Mouse (Mus musculus) hindbrain, embryonic 11.5 days (tissue): Measurements from ENCODE around the gene Best3. TPM values are rescaled to one million over a fixed set of nuclear protein-coding genes. Genes with fewer than 3 reads are reported as not detected.

Experiments
- ATAC-seq: fragments of 200-750 bp; cut with Nextera tagmentation; 2 replicates; pipeline ENCODE4 v1.8.0; 2017; ENCODE audit warnings: mild to moderate bottlenecking, moderate TSS enrichment, moderate library complexity; ENCODE audit not compliant: low FRiP score
- DNase-seq: peaks from one replicate; pipeline ENCODE4 v3.0.0-alpha.2; 2015; ENCODE audit warnings: low spot score
- H3K27ac ChIP-seq: fragments of 300-500 bp; sonication (generic); 2 replicates; pipeline ENCODE4 v1.5.1; 2014; ENCODE audit warnings: mild to moderate bottlenecking, low read depth, low read length
- H3K27me3 ChIP-seq: fragments of 300-500 bp; sonication (generic); 2 replicates; pipeline ENCODE4 v1.6.1; 2014; ENCODE audit warnings: mild to moderate bottlenecking, low read length, moderate library complexity, mixed read lengths; ENCODE audit not compliant: control insufficient read depth, insufficient read depth
- H3K36me3 ChIP-seq: fragments of 300-500 bp; sonication (generic); 2 replicates; pipeline ENCODE4 v1.6.1; 2014; ENCODE audit warnings: mild to moderate bottlenecking, low read length, moderate library complexity, mixed read lengths; ENCODE audit not compliant: control insufficient read depth, insufficient read depth
- H3K4me1 ChIP-seq: fragments of 300-500 bp; sonication (generic); replicated peaks from 2 replicates; pipeline ENCODE4 v1.6.1; 2014; ENCODE audit warnings: low read length, mixed read lengths; ENCODE audit not compliant: control insufficient read depth, insufficient read depth
- H3K4me2 ChIP-seq: fragments of 300-500 bp; sonication (generic); replicated peaks from 2 replicates; pipeline ENCODE4 v1.6.1; 2014; ENCODE audit warnings: mild to moderate bottlenecking, low read depth, low read length
- H3K4me3 ChIP-seq: fragments of 300-500 bp; sonication (generic); 2 replicates; pipeline ENCODE4 v1.5.1; 2014; ENCODE audit warnings: low read depth, low read length
- H3K9ac ChIP-seq: fragments of 300-500 bp; sonication (generic); 2 replicates; pipeline ENCODE4 v1.6.1; 2014; ENCODE audit warnings: low read depth, low read length
- H3K9me3 ChIP-seq: fragments of 300-500 bp; sonication (generic); 2 replicates; pipeline ENCODE4 v1.6.1; 2016; ENCODE audit warnings: low read length; ENCODE audit not compliant: control insufficient read depth
- WGBS: fragments of 180-500 bp; shearing (Covaris S2); extraction: QIAGEN DNeasy Blood & Tissue Kit; methylation state at CpG from one replicate; pipeline ENCODE4 v1.1.7; 2014; 5-methylcytosine and 5-hydroxymethylcytosine counted together
- polyA plus RNA-seq: library from polyadenylated mRNA; unstranded; fragments of >200 nt; fragmentation: Nextera tagmentation; extraction: Ambion mirVana; gene quantifications from 2 replicates; pipeline ENCODE4 v1.2.1, GENCODE M21; 2014

Gene Best3
- polyA plus RNA-seq, 1 experiment from 2014 or later: 0.20 TPM

DNA sequence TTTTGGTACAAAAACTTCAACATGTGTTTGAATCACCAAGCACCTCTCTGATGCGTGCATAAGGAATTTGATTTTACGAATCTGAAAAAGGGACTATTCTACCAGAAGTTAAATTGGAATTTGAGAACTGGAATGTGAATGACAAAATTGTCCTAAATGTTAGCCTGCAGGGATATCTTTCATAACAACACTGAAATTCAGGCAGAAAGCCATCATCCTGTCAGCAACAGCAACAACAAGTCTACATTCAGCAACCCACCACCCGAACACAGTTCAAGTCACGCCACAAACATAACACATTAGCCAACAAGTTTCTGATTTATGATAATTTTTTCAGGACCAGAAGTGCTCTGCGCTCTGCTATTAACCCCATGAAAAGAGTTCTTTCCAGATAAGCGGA lies 30.9 kb upstream of the Best3 start:
- no peak for ATAC-seq
- 97% methylated on average over 6 of the region's 6 CpGs for WGBS
- DNase-seq: no peak

DNA sequence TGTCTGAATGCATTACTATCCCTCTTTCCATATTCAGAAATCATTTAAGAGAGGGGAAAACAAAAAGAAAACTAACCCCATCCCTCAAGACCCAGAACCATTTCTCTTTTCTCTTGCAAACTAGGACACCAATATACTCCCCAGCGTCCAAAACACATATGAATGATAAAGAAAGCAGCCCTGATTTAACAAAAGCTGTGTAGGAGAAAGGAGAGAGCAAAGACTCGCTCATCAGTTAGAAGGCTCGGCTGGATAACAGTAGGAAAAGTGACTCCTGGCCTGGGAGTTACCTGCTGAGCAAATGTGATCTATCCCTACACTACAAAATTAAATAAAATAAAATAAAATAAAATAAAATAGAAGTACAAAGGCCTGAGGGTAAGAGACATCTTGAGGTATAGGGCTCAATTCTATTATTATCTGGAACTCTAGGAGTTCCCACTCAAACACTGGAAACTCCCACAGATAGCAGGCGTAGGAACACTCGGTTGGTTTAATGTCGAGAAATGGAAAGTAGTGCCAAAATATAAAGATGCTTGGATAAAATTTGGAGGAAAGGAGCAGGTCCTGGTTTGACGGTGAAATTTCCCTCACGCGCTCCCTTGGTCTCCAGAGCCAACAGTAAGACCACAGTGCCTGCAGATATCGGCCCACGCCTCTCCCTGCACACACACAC lies 29.5 kb upstream of the Best3 start:
- 90% methylated on average over 11 of the region's 11 CpGs for WGBS
- Histone ChIP-seq H3K4me3 (no peak overlapping the region), H3K4me2 (no peak overlapping the region), H3K4me1 (no peaks in the 10 kb centered on the region), H3K27me3 (no peaks in the 10 kb centered on the region), H3K9me3 (no peaks in the 10 kb centered on the region), H3K27ac (no peak overlapping the region), H3K36me3 (no peaks in the 10 kb centered on the region), H3K9ac (no peak overlapping the region)
- ATAC-seq (no peak), DNase-seq (no peak)

More for the DNA sequence above, 30.9 kb upstream of the Best3 start:
- no peak overlapping the region for H3K4me3 ChIP-seq
- no peaks in the 10 kb centered on the region for H3K36me3 ChIP-seq
- no peak overlapping the region for H3K4me2 ChIP-seq
- H3K27me3 ChIP-seq: no peaks in the 10 kb centered on the region
- no peak overlapping the region for H3K27ac ChIP-seq
- no peaks in the 10 kb centered on the region for H3K9me3 ChIP-seq
- no peak overlapping the region for H3K9ac ChIP-seq
- no peaks in the 10 kb centered on the region for H3K4me1 ChIP-seq

GRCm38 (mm10) chr10:116957867-116958551 lies 28.1 kb upstream of the Best3 start:
- Histone ChIP-seq H3K36me3 (no peaks in the 10 kb centered on the region), H3K4me2 (no peak overlapping the region), H3K27ac (no peak overlapping the region), H3K9ac (no peak overlapping the region), H3K27me3 (no peaks in the 10 kb centered on the region), H3K4me1 (no peaks in the 10 kb centered on the region), H3K4me3 (no peak overlapping the region), H3K9me3 (no peaks in the 10 kb centered on the region)
- DNase-seq (no peak), ATAC-seq (no peak)
- 71% methylated on average over 5 of the region's 5 CpGs for WGBS

DNA sequence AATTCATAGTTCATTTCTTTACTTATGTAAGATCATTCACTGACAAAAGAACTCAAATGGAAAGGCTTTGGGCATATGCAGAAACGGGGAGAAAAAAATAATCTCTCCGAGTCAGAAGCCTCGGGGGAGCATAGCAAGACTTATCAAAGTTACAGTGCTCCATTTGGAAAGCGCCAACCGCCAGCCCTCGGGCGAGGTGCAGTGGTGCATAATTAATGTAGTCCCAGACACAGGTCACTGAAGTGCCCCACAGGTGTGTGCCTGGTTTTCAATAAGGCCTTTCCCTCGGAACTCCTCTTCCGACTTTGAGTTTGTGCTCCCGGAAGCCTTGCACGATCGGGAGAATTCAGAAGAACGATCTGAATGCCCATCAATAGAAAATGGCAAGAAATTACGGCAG lies 24.0 kb upstream of the Best3 start:
- Histone ChIP-seq H3K4me3 (no peak overlapping the region), H3K27ac (no peak overlapping the region), H3K36me3 (no peaks in the 10 kb centered on the region), H3K9ac (no peak overlapping the region), H3K9me3 (no peaks in the 10 kb centered on the region), H3K4me1 (no peaks in the 10 kb centered on the region), H3K27me3 (no peaks in the 10 kb centered on the region), H3K4me2 (no peak overlapping the region)
- ATAC-seq: no peak
- DNase-seq: no peak
- WGBS: 84% methylated on average over 14 of the region's 14 CpGs

DNA sequence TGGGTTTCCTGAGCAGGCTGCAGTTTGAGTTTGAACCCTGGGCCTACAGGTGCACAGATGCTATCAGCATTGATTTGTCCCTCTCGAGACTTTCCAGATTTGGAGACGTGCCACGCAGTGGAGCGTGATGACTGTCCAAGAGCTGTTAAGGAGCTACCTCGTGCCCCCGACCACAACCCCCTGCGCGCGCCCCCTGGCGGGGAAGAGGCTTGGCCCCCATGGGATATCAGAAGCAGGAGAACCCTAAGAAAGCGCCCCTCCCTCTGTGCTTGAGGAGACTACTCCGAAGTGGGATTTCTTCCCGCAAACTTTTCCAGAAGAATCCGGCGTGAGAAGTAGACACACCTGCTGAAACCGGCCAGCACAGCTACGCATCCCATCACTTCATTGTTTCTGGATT lies 23.3 kb upstream of the Best3 start:
- Histone ChIP-seq H3K27ac (no peak overlapping the region), H3K4me3 (no peak overlapping the region), H3K4me1 (no peaks in the 10 kb centered on the region), H3K4me2 (no peak overlapping the region), H3K27me3 (no peaks in the 10 kb centered on the region), H3K9me3 (no peaks in the 10 kb centered on the region), H3K36me3 (no peaks in the 10 kb centered on the region), H3K9ac (no peak overlapping the region)
- DNase-seq (no peak), ATAC-seq (no peak)
- 65% methylated on average over 17 of the region's 17 CpGs for WGBS

- no peak for ATAC-seq
- Histone ChIP-seq H3K36me3 (no peaks in the 10 kb centered on the region), H3K4me3 (no peak overlapping the region), H3K27me3 (no peaks in the 10 kb centered on the region), H3K4me2 (no peak overlapping the region), H3K9ac (no peak overlapping the region), H3K9me3 (no peaks in the 10 kb centered on the region), H3K4me1 (no peaks in the 10 kb centered on the region), H3K27ac (no peak overlapping the region)
- DNase-seq: no peak
- WGBS: 80% methylated on average over 11 of the region's 11 CpGs
These were observed 22.0 kb upstream of the Best3 start for GRCm38 (mm10) chr10:116964084-116964483.

DNA sequence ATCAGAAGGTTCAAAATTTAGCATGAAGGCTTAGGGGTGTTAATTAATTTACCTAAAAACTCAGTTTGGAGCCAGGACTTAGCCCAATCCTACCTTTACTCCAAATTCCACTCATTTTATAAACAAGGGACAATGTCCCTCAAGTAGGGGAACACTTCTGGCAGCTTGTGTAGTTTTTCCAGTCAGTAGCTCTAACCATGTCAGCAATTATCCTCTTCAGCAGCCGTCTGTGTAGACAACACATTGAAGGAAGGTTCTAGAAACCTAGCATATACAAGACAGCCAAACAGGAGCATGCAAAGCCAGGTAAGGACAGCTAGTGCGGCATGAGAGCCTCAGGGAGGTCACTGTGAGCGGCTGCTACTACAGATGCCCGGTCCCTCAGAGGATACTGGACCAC lies 21.5 kb upstream of the Best3 start:
- H3K4me3 ChIP-seq: no peak overlapping the region
- no peak overlapping the region for H3K9ac ChIP-seq
- H3K27me3 ChIP-seq: no peaks in the 10 kb centered on the region
- no peak for ATAC-seq
- H3K36me3 ChIP-seq: no peaks in the 10 kb centered on the region
- 92% methylated on average over 4 of the region's 4 CpGs for whole genome bisulfite sequencing
- H3K4me1 ChIP-seq: no peaks in the 10 kb centered on the region
- no peak overlapping the region for H3K27ac ChIP-seq
- no peak overlapping the region for H3K4me2 ChIP-seq
- no peaks in the 10 kb centered on the region for H3K9me3 ChIP-seq
- DNase-seq: no peak

- WGBS: 65% methylated on average over 5 of the region's 5 CpGs
- no peak overlapping the region for H3K4me3 ChIP-seq
- ATAC-seq (no peak), DNase-seq (no peak)
- no peak overlapping the region for H3K27ac ChIP-seq
- H3K9me3 ChIP-seq: no peaks in the 10 kb centered on the region
- H3K27me3 ChIP-seq: no peaks in the 10 kb centered on the region
- no peaks in the 10 kb centered on the region for H3K36me3 ChIP-seq
- H3K9ac ChIP-seq: no peak overlapping the region
- H3K4me1 ChIP-seq: no peaks in the 10 kb centered on the region
- no peak overlapping the region for H3K4me2 ChIP-seq
These were observed 20.8 kb upstream of the Best3 start for GRCm38 (mm10) chr10:116965297-116965696.

DNA sequence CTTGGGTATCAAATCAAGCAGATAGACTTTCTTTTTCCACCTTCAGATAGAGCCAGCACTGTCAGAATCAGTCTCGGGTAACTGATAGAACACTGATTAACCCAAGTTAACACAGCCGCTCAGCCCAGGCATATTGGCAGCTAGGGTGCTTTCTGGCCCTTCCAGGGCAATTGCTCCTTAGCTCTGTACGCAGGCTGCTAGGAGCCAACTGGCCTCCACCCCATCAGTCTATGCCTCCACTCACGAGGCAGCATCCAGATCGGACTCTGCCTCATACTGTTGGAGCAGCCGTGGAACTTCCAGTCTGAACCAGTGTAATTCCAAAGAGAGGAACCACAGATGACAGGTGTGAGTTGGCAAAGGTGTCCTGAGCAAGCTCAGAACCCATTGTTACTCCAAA lies 20.0 kb upstream of the Best3 start:
- no peaks in the 10 kb centered on the region for H3K27me3 ChIP-seq
- WGBS: 81% methylated on average over 6 of the region's 6 CpGs
- H3K4me1 ChIP-seq: no peaks in the 10 kb centered on the region
- H3K4me3 ChIP-seq: no peak overlapping the region
- no peaks in the 10 kb centered on the region for H3K9me3 ChIP-seq
- no peak overlapping the region for H3K9ac ChIP-seq
- no peak overlapping the region for H3K27ac ChIP-seq
- no peak for DNase-seq
- no peak overlapping the region for H3K4me2 ChIP-seq
- H3K36me3 ChIP-seq: no peaks in the 10 kb centered on the region
- ATAC-seq: no peak
